Mouse (Mus musculus) liver, embryonic 14.5 days (tissue): ENCODE results near the gene Idnk.

Experiments used
- CTCF ChIP-seq: IDR thresholded peaks from 2 replicates; pipeline ENCODE4 v1.5.1; 2016; ENCODE audit warnings: antibody characterized with exemption, low read depth, control low read depth
- EP300 ChIP-seq: IDR thresholded peaks from 2 replicates; pipeline ENCODE4 v1.6.1; 2016; ENCODE audit warnings: antibody characterized with exemption, low read depth

DNA sequence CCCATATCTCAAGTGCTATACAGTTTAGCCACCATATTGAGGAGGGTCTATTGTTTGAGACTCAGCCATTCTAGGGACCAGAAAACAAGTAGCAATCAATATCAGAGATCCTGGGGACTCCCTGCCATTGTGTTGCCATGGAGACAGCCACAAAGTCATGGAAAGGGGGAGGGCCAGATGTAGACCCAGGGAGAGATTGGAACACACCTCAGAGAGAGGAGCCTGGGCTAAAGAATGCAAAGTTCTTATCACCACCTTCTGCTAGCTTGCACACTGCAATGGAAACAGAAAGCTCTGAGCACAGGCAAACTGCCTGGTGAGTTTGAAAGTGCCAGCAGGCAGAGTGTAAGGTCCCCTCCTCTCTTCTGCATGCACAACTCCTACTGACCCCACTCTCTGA, 10.7 kb downstream of the Idnk start:
- no peak for TF ChIP-seq EP300
- no peak for TF ChIP-seq CTCF
